Mouse (Mus musculus) lung, postnatal 0 days (tissue): ENCODE results near the gene Meis2.

ENCODE experiments used
- CTCF ChIP-seq: IDR thresholded peaks from 2 replicates; pipeline ENCODE4 v1.5.1; 2016; ENCODE audit warnings: antibody characterized with exemption, mild to moderate bottlenecking
- EP300 ChIP-seq: IDR thresholded peaks from 2 replicates; pipeline ENCODE4 v1.6.1; 2016; ENCODE audit warnings: antibody characterized with exemption, mild to moderate bottlenecking, control low read depth

- TF ChIP-seq CTCF (no peak), EP300 (no peak)
These were observed 214.7 kb downstream of the Meis2 start for GRCm38 (mm10) chr2:115850961-115851360.
